Mouse (Mus musculus): Measurements from ENCODE around the gene Kras. TPM values are rescaled to one million over a fixed set of nuclear protein-coding genes. Genes with fewer than 3 reads are reported as not detected.

The Kras gene
- polyA plus RNA-seq, 1 experiment from 2014 or later, result 70.4 TPM

GRCm38 (mm10) chr6:145256701-145257073 lies 6.6 kb upstream of the Kras start:
- H3K4me3 ChIP-seq (ENCODE audit: low read depth, low read length), result no peak overlapping the region
- DNase-seq (ENCODE audit: low spot score), result no peak
- no peak overlapping the region for H3K9ac ChIP-seq (ENCODE audit: low read depth, low read length)
- H3K9me3 ChIP-seq (ENCODE audit: control insufficient read depth, low read length), result no peaks in the 10 kb centered on the region
- 24% methylated on average over 2 of the region's 2 CpGs for WGBS
- no peaks in the 10 kb centered on the region for H3K36me3 ChIP-seq (ENCODE audit: control insufficient read depth, insufficient read depth, low read length)
- no peak for ATAC-seq (ENCODE audit: low read depth)
- no peak overlapping the region for H3K27ac ChIP-seq (replicated peaks; ENCODE audit: low read depth, low read length)
- H3K4me2 ChIP-seq (ENCODE audit: low read depth, low read length), result no peak overlapping the region
- H3K27me3 ChIP-seq (replicated peaks; ENCODE audit: control insufficient read depth, insufficient read depth, low read length), result no peaks in the 10 kb centered on the region
- H3K4me1 ChIP-seq (ENCODE audit: control insufficient read depth, insufficient read depth, low read length), result no peaks in the 10 kb centered on the region

GRCm38 (mm10) chr6:145255952-145256700 lies 6.1 kb upstream of the Kras start:
- no peak overlapping the region for H3K9ac ChIP-seq (ENCODE audit: low read depth, low read length)
- peak; percentile 60; the same call in 1 of the 2 replicates for ATAC-seq (ENCODE audit: low read depth)
- no peak for DNase-seq (ENCODE audit: low spot score)
- H3K4me3 ChIP-seq (ENCODE audit: low read depth, low read length), result no peak overlapping the region
- no peaks in the 10 kb centered on the region for H3K27me3 ChIP-seq (replicated peaks; ENCODE audit: control insufficient read depth, insufficient read depth, low read length)
- H3K36me3 ChIP-seq (ENCODE audit: control insufficient read depth, insufficient read depth, low read length), result no peaks in the 10 kb centered on the region
- H3K27ac ChIP-seq (replicated peaks; ENCODE audit: low read depth, low read length), result no peak overlapping the region
- WGBS, result 67% methylated on average over 13 of the region's 13 CpGs
- no peaks in the 10 kb centered on the region for H3K4me1 ChIP-seq (ENCODE audit: control insufficient read depth, insufficient read depth, low read length)
- H3K4me2 ChIP-seq (ENCODE audit: low read depth, low read length), result no peak overlapping the region
- no peaks in the 10 kb centered on the region for H3K9me3 ChIP-seq (ENCODE audit: control insufficient read depth, low read length)

GRCm38 (mm10) chr6:145250820-145251219 lies 781 bp upstream of the Kras start:
- WGBS, result 14% methylated on average over 16 of the region's 16 CpGs
- Histone ChIP-seq H3K36me3 (ENCODE audit: control insufficient read depth, insufficient read depth, low read length) (no peaks in the 10 kb centered on the region; the same call in 1 of the 2 replicates), H3K27me3 (replicated peaks; ENCODE audit: control insufficient read depth, insufficient read depth, low read length) (no peaks in the 10 kb centered on the region), H3K4me3 (ENCODE audit: low read depth, low read length) (peak overlapping the region; percentile 98), H3K4me1 (ENCODE audit: control insufficient read depth, insufficient read depth, low read length) (peaks cover 4% of the 10 kb centered on the region; the same call in 1 of the 2 replicates), H3K9ac (ENCODE audit: low read depth, low read length) (peak overlapping the region; percentile 97), H3K9me3 (ENCODE audit: control insufficient read depth, low read length) (no peaks in the 10 kb centered on the region), H3K27ac (replicated peaks; ENCODE audit: low read depth, low read length) (peak overlapping the region; percentile 87), H3K4me2 (ENCODE audit: low read depth, low read length) (peak overlapping the region; percentile 72)
- ATAC-seq (ENCODE audit: low read depth) (peak; percentile 8; the same call in 1 of the 2 replicates), DNase-seq (ENCODE audit: low spot score) (peak; percentile 11)

- Histone ChIP-seq H3K27ac (replicated peaks; ENCODE audit: low read depth, low read length) (peak overlapping the region; percentile 87), H3K36me3 (ENCODE audit: control insufficient read depth, insufficient read depth, low read length) (peaks cover 11% of the 10 kb centered on the region), H3K9ac (ENCODE audit: low read depth, low read length) (peak overlapping the region; percentile 97), H3K27me3 (replicated peaks; ENCODE audit: control insufficient read depth, insufficient read depth, low read length) (no peaks in the 10 kb centered on the region), H3K4me3 (ENCODE audit: low read depth, low read length) (peak overlapping the region; percentile 98), H3K4me2 (ENCODE audit: low read depth, low read length) (peak overlapping the region; percentile 61), H3K4me1 (ENCODE audit: control insufficient read depth, insufficient read depth, low read length) (peaks cover 4% of the 10 kb centered on the region; the same call in 1 of the 2 replicates), H3K9me3 (ENCODE audit: control insufficient read depth, low read length) (no peaks in the 10 kb centered on the region)
- DNase-seq (ENCODE audit: low spot score) (peak; percentile 19), ATAC-seq (ENCODE audit: low read depth) (peak; percentile 60)
- WGBS, result under 1% methylated on average over 46 of the region's 124 CpGs
Observed at GRCm38 (mm10) chr6:145249291-145250184, 501 bp downstream of the Kras start.

GRCm38 (mm10) chr6:145247886-145248285 lies 2.2 kb downstream of the Kras start:
- Histone ChIP-seq H3K27ac (replicated peaks; ENCODE audit: low read depth, low read length) (no peak overlapping the region), H3K4me1 (ENCODE audit: control insufficient read depth, insufficient read depth, low read length) (peaks cover 4% of the 10 kb centered on the region; the same call in 1 of the 2 replicates), H3K4me2 (ENCODE audit: low read depth, low read length) (peak overlapping the region; percentile 61), H3K9me3 (ENCODE audit: control insufficient read depth, low read length) (no peaks in the 10 kb centered on the region), H3K4me3 (ENCODE audit: low read depth, low read length) (no peak overlapping the region), H3K27me3 (replicated peaks; ENCODE audit: control insufficient read depth, insufficient read depth, low read length) (no peaks in the 10 kb centered on the region), H3K9ac (ENCODE audit: low read depth, low read length) (peak overlapping the region; percentile 32; the same call in 1 of the 2 replicates), H3K36me3 (ENCODE audit: control insufficient read depth, insufficient read depth, low read length) (peaks cover 19% of the 10 kb centered on the region)
- DNase-seq (ENCODE audit: low spot score) (no peak), ATAC-seq (ENCODE audit: low read depth) (no peak)
- WGBS, result 58% methylated on average over 3 of the region's 3 CpGs

GRCm38 (mm10) chr6:145246841-145247240 lies 3.2 kb downstream of the Kras start:
- H3K4me1 ChIP-seq (ENCODE audit: control insufficient read depth, insufficient read depth, low read length), result peaks cover 4% of the 10 kb centered on the region; the same call in 1 of the 2 replicates
- peaks cover 19% of the 10 kb centered on the region for H3K36me3 ChIP-seq (ENCODE audit: control insufficient read depth, insufficient read depth, low read length)
- no peak overlapping the region for H3K9ac ChIP-seq (ENCODE audit: low read depth, low read length)
- ATAC-seq (ENCODE audit: low read depth) (no peak), DNase-seq (ENCODE audit: low spot score) (no peak)
- WGBS, result 90% methylated on average over 5 of the region's 5 CpGs
- no peak overlapping the region for H3K4me3 ChIP-seq (ENCODE audit: low read depth, low read length)
- no peaks in the 10 kb centered on the region for H3K9me3 ChIP-seq (ENCODE audit: control insufficient read depth, low read length)
- no peak overlapping the region for H3K27ac ChIP-seq (replicated peaks; ENCODE audit: low read depth, low read length)
- no peaks in the 10 kb centered on the region for H3K27me3 ChIP-seq (replicated peaks; ENCODE audit: control insufficient read depth, insufficient read depth, low read length)
- H3K4me2 ChIP-seq (ENCODE audit: low read depth, low read length), result no peak overlapping the region

GRCm38 (mm10) chr6:145242521-145242920 lies 7.5 kb downstream of the Kras start:
- Histone ChIP-seq H3K9me3 (ENCODE audit: control insufficient read depth, low read length) (no peaks in the 10 kb centered on the region), H3K4me2 (ENCODE audit: low read depth, low read length) (no peak overlapping the region), H3K4me1 (ENCODE audit: control insufficient read depth, insufficient read depth, low read length) (no peaks in the 10 kb centered on the region), H3K4me3 (ENCODE audit: low read depth, low read length) (no peak overlapping the region), H3K9ac (ENCODE audit: low read depth, low read length) (no peak overlapping the region), H3K27me3 (replicated peaks; ENCODE audit: control insufficient read depth, insufficient read depth, low read length) (no peaks in the 10 kb centered on the region), H3K36me3 (ENCODE audit: control insufficient read depth, insufficient read depth, low read length) (peaks cover 36% of the 10 kb centered on the region), H3K27ac (replicated peaks; ENCODE audit: low read depth, low read length) (no peak overlapping the region)
- 44% methylated on average over 1 of the region's 1 CpGs for WGBS
- ATAC-seq (ENCODE audit: low read depth), result no peak
- DNase-seq (ENCODE audit: low spot score), result peak; percentile 69

GRCm38 (mm10) chr6:145240285-145240684 lies 9.8 kb downstream of the Kras start:
- H3K9ac ChIP-seq (ENCODE audit: low read depth, low read length), result no peak overlapping the region
- no peak overlapping the region for H3K4me2 ChIP-seq (ENCODE audit: low read depth, low read length)
- H3K27ac ChIP-seq (replicated peaks; ENCODE audit: low read depth, low read length), result no peak overlapping the region
- no peak overlapping the region for H3K4me3 ChIP-seq (ENCODE audit: low read depth, low read length)
- no peaks in the 10 kb centered on the region for H3K4me1 ChIP-seq (ENCODE audit: control insufficient read depth, insufficient read depth, low read length)
- WGBS, result 94% methylated on average over 6 of the region's 6 CpGs
- no peaks in the 10 kb centered on the region for H3K9me3 ChIP-seq (ENCODE audit: control insufficient read depth, low read length)
- H3K36me3 ChIP-seq (ENCODE audit: control insufficient read depth, insufficient read depth, low read length), result peaks cover 36% of the 10 kb centered on the region
- no peaks in the 10 kb centered on the region for H3K27me3 ChIP-seq (replicated peaks; ENCODE audit: control insufficient read depth, insufficient read depth, low read length)
- ATAC-seq (ENCODE audit: low read depth) (no peak), DNase-seq (ENCODE audit: low spot score) (no peak)
